Mouse (Mus musculus): ENCODE data around the gene Eif3i.

- TF ChIP-seq CTCF (IDR thresholded peaks at IDR 0.05; ENCODE audit: low read depth, low read length), result no peak
- no peak for TF ChIP-seq POLR2AphosphoS5 (IDR thresholded peaks at IDR 0.05; ENCODE audit: insufficient replicate concordance, low read depth, low read length)
- TF ChIP-seq TAL1 (conservative IDR thresholded peaks at IDR 0.05; ENCODE audit: low read depth, low read length), result no peak
- no peak for TF ChIP-seq GATA1 (IDR thresholded peaks at IDR 0.05; ENCODE audit: borderline replicate concordance, low read length)
- no peak for TF ChIP-seq GATA2 (IDR thresholded peaks at IDR 0.05; ENCODE audit: borderline replicate concordance, low read depth, low read length)
Measured at GRCm38 (mm10) chr4:129573093-129573370, 27.4 kb downstream of the Eif3i start.
